Mouse (Mus musculus): ENCODE results near the gene Ttc7b.

- TF ChIP-seq CTCF (IDR thresholded peaks at IDR 0.05; ENCODE audit: low read depth) (no peak), EP300 (IDR thresholded peaks at IDR 0.05; ENCODE audit: low read depth) (no peak)
Measured at GRCm38 (mm10) chr12:100408143-100408542, 112.5 kb downstream of the Ttc7b start.

All from liver, postnatal 0 days (tissue).